Mouse (Mus musculus) bone marrow macrophage, adult 2 months (primary cell): ENCODE measurements around the gene Zbtb8os. TPM values are rescaled to one million over a fixed set of nuclear protein-coding genes. Genes with fewer than 3 reads are reported as not detected.

ENCODE experiments used
- H3K27ac ChIP-seq: 2 replicates; pipeline ENCODE4 v1.5.1; 2012; ENCODE audit warnings: low read depth, low read length; ENCODE audit not compliant: insufficient read depth
- H3K4me1 ChIP-seq: 2 replicates; pipeline ENCODE4 v1.6.1; 2012; ENCODE audit warnings: low read length; ENCODE audit not compliant: control insufficient read depth, insufficient read depth
- H3K4me3 ChIP-seq: 2 replicates; pipeline ENCODE4 v1.5.1; 2012; ENCODE audit warnings: mild to moderate bottlenecking, low read length, moderate library complexity; ENCODE audit not compliant: insufficient read depth
- CTCF ChIP-seq: IDR thresholded peaks from 2 replicates; pipeline ENCODE4 v1.5.1; 2012; ENCODE audit warnings: low read depth, mild to moderate bottlenecking, low read length, moderate library complexity
- POLR2A ChIP-seq: IDR thresholded peaks from 2 replicates; pipeline ENCODE4 v1.6.1; 2012; ENCODE audit warnings: mild to moderate bottlenecking, low read depth, low read length, borderline replicate concordance
- polyA plus RNA-seq: library from polyadenylated mRNA; stranded (reverse); fragments of >200 nt; gene quantifications from 2 replicates; pipeline ENCODE4 v1.2.4, GENCODE M21; 2012; ENCODE audit not compliant: missing spikeins, insufficient read depth, insufficient read length

The Zbtb8os gene
- polyA plus RNA-seq, 1 experiment: 76.9 TPM

DNA sequence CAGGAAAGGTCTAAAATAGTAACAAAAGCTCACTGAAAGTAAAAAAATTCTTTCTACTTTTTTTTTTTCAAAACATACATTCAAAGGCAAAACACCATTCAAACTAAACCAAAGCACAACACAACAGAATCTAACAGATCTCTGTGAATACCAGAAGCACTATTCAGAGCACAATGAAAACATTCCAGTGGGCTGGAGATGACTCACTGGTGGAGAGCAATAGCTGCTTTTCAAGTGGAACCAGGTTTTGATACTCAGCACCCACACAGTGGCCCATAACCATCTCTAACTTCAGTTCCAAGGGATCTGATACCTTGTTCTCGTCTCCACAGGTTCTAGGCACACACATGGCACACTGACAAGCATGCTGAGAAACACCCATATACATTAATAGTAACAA is 10.7 kb upstream of the Zbtb8os start:
- TF ChIP-seq CTCF (no peak), POLR2A (no peak)
- no peak overlapping the region for H3K27ac ChIP-seq
- peaks cover 17% of the 10 kb centered on the region for H3K4me1 ChIP-seq
- H3K4me3 ChIP-seq: no peak overlapping the region

DNA sequence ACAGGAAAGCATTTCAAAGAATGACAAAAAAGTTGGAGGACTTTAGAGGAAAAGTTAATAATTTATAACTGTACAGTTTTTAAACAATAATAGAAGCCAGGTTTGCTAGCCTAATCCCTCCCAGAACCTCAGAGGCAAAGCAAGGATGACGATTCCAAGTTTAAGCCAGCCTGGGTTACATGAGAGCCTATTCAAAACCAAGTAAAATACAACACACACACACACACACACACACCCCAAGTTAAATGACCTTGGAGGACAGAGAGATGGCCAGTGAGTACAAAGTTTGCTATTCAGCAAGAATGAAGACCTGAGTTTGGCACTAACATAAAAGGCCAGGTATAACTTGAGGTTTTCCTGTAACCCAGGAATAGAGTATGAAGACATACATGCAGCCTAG is 9.3 kb upstream of the Zbtb8os start:
- H3K27ac ChIP-seq: no peak overlapping the region
- no peak for TF ChIP-seq POLR2A
- TF ChIP-seq CTCF: no peak
- H3K4me3 ChIP-seq: no peak overlapping the region
- H3K4me1 ChIP-seq: peaks cover 21% of the 10 kb centered on the region

DNA sequence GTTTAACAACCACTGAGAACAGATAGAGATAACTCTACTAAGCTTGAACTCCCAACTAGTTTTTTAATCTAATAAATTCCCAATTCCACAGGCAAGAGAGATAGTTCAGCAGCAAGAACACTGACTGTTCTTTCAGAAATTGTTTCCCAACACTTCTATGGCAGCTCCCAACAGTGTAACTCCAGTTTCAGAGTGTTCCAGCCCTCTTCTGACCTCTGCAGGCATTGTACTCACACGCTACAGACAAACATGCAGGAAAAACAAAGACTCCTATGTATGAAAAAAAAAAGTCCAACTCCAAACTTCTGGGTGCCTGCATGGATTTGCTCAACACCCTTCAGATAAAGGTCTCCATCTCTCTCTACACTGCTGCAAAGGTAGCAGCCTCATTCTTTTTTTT is 2.6 kb upstream of the Zbtb8os start:
- H3K4me1 ChIP-seq: peaks cover 37% of the 10 kb centered on the region
- TF ChIP-seq CTCF (no peak), POLR2A (no peak)
- no peak overlapping the region for H3K27ac ChIP-seq
- H3K4me3 ChIP-seq: no peak overlapping the region; the same call in 1 of the 2 replicates

DNA sequence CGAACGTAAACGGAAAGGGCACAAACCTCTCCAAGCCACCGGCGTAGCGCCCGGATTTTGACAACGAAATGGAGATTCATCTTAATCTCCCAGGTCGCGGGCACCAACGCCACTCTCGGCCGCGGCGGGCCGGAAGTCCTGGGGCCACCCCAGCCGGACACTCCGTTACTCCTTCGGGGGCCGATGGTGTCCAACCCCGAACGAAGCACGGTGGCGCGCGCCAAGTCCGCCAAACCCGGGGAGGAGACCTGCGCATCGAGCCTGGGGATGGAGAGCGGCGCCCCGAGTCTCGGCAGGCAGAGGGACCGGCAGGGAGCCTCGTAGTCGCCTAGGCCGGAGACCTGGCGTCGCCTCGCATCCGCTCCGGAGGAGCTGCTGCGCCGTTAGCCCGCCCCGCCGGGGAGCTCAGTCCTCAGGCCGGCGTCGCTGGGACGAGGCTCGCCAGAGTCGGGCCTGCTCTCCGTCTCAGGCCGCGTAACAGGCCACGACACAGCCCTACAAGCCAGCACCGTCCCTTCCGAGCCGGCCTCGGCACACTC is 749 bp upstream of the Zbtb8os start:
- H3K4me1 ChIP-seq: peaks cover 39% of the 10 kb centered on the region
- H3K4me3 ChIP-seq: peak overlapping the region; percentile 94
- TF ChIP-seq CTCF (no peak), POLR2A (0 out of 2 replicates have a peak, but pooled peaks have one; percentile 75)
- H3K27ac ChIP-seq: peak overlapping the region; percentile 79

DNA sequence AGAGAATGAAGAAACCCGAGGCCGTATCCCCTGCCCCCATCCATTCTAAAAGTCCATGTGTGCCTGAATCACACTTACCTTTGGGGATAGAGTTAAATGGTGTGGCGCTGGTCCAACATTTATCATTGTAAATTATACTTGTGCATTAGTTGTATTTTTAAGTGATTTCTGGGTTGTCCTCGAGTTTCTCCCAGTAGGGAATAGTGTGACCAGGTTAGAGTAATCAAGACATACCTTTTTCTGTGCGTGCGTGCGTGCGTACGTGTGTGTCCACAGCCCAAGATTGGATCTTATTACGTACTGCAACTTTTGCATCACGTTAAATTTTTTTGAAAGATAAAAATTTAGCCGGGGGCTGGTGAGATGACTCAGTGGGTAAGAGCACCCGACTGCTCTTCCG is 796 bp downstream of the Zbtb8os start:
- TF ChIP-seq POLR2A (no peak), CTCF (no peak)
- Histone ChIP-seq H3K4me1 (peaks cover 34% of the 10 kb centered on the region), H3K4me3 (peak overlapping the region; percentile 70), H3K27ac (peak overlapping the region; percentile 82)

DNA sequence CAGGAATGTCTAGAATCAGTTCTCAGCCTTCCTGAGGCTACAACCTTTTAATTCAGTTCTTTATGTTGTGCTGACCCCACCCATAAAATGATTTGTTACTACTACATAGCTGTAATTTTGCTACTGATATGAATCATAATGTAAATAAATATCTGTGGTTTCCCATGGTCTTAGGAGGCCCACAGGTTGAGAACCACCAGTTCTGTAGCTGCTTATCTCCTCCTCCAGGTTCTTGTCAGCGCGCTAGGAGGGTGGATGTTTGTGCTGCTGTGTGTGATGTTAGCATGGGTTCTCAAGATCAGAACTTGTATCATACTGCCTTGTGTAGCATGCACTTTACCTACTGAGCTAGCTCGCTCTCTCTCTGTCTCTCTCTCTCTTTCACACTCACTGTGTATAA is 4.2 kb downstream of the Zbtb8os start:
- TF ChIP-seq POLR2A (no peak), CTCF (no peak)
- Histone ChIP-seq H3K4me3 (no peak overlapping the region), H3K4me1 (peaks cover 12% of the 10 kb centered on the region), H3K27ac (no peak overlapping the region)

DNA sequence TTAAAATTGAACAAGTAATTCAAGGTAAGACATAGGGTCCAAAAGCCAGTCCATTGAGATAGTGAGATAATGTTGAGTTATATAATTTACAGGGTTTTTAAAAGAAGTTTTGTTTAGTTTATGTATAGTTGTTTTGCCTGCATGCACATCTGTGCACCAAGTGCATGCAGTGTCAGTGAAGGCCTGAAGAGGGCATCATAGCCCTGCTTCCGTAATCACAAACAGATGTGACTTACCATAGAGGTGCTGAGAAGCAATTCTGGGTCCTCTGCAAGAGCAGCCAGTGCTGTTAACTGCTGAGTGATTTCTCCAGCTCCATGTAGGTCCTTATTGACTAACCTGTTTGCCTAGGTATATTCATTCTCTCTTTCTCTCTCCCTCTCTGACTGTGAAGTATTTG is 6.4 kb downstream of the Zbtb8os start:
- H3K4me3 ChIP-seq: no peak overlapping the region
- H3K27ac ChIP-seq: no peak overlapping the region
- TF ChIP-seq POLR2A (no peak), CTCF (no peak)
- H3K4me1 ChIP-seq: peaks cover 21% of the 10 kb centered on the region

DNA sequence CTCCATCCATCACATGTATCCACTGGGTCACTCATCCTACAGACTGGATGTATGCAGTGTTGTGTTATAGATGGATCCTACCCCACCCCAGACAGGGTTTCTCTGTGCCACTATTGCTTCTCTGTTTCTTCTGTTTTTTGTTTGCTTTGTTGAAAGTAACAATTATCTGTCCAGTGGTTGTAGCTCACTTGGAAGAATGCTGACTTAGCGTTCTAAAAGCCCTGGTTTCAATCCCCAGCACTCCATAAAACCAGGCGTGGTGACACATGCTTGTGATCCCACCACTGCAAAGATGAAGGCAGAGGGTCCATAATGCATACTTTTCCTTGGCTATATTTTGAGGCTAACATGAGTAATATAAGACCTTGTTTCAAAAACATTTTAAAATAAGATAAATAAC is 7.2 kb downstream of the Zbtb8os start:
- TF ChIP-seq CTCF: no peak
- no peak for TF ChIP-seq POLR2A
- no peak overlapping the region for H3K4me3 ChIP-seq
- H3K27ac ChIP-seq: no peak overlapping the region

DNA sequence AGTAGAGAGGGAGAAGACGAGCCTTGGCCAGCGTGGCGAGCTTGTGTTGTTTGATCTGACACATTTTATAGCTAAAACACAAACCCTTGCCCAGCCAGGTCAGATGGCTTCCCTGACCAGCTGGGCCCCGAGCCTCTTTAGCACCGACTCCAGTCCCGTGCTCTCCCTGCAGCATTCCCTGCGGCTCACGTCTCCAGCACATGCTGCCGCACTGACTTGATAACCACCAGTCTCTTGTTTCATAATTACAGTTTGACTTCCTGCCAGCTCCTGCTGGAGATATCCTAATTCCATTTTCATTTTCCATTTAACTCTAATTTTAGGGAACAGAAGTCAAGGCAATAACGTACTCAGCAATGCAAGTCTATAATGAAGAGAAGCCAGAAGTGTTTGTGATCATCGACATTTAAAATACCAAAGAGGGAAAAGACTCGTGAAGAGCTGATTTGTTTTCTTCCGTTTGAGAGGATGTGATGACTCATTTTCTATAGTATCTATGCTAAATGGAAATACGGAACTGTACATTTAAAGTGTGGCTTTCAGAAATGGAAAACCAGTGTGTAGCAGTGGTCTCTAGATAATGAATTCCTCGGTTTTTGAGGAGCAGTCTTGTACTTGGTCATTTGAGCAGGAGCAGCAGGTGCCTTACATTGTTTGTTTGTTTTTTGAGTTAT is 11.1 kb downstream of the Zbtb8os start:
- TF ChIP-seq POLR2A (no peak), CTCF (no peak)
- H3K27ac ChIP-seq: peak overlapping the region; percentile 95
- peaks cover 10% of the 10 kb centered on the region for H3K4me1 ChIP-seq
- H3K4me3 ChIP-seq: peak overlapping the region; percentile 40

More for the DNA sequence above, 7.2 kb downstream of the Zbtb8os start:
- H3K4me1 ChIP-seq: peaks cover 14% of the 10 kb centered on the region

DNA sequence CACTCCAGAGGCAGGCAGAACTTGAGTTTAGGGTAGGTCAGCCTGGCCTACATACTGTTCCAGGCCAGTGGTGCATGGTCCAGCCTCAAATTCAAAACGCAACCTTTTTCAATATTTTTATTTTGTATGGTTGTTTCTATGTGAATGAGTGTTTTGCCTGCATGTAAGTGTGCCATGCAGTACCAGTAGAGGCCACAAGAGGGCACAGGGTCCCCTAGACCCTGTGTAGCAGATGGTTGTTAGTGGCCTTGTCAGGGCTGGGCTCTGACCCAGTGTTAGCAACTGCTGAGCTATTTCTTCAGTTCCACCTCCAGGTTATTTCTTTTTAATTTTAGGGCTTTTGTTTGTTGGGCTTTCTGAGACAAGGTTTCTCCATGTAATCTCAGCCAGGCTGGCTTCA is 15.1 kb downstream of the Zbtb8os start:
- Histone ChIP-seq H3K4me1 (peaks cover 13% of the 10 kb centered on the region), H3K4me3 (no peak overlapping the region), H3K27ac (no peak overlapping the region)
- TF ChIP-seq CTCF (peak; percentile 61), POLR2A (no peak)
